Mouse (Mus musculus): ENCODE measurements around the gene Cebpa.

Gene Cebpa

GRCm38 (mm10) chr7:35146269-35146668, 27.2 kb downstream of the Cebpa start:
- DNase-seq (ENCODE audit: low spot score in 2 of 2), result peak; percentile 64 to 73

DNA sequence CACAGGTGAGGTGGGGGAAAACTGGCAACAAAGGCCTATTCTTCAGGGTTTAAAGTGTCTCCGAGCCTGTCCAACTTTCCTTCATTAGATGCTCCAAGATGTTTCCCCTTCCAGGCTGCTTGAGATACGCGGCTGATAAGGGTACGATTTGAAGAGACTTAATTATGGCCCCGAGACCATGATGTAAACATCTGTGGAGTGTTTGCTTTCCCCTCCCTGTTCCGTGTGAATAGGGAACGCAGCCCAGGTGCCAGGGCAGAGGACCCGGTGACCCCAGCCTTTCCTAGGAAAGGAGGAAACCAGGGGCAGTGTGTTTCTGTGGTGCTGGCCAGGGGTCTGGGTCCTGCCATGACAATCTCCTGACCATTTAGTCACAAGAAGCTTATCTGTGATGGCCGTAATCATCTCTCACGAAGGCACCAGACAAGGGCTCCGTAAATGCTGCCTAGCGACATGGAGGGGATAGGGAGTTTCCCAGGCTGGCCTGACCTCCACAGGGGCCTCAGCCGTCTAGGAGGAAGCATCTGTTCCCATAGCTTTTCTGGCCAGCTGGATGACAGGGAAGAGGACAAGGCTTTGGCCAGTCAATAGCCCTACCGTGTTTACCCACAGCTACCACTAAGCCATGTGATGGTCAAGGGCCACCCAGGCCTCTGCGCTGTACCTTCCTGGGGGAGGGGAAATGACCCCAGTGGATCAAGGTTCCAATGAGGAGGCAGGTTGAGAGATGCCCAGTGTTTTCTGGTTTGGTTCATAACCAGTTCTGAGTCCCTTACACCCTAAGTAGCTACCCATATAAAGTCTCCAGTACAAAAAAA, 30.7 kb downstream of the Cebpa start:
- no peak for DNase-seq (ENCODE audit: low spot score in 2 of 2)

DNA sequence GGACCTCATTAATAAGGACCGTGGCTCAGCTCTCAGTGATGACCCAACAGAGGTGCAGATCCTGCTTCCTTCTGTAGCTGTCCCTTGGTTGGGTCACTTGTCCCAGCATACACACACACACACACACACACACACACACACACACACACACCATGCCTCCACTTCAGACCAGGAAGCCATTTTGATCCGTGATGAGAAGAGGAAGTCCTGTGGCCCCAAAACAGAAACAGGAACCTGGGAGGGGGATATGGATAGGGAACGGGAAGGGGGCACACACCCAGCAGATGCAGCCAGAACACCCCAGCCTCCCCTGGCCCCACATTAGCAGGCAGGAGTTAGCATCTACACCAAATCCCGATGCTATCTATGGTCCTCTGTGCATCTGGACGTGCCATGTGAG, 31.8 kb downstream of the Cebpa start:
- DNase-seq (ENCODE audit: low spot score in 2 of 2), result no peak

DNA sequence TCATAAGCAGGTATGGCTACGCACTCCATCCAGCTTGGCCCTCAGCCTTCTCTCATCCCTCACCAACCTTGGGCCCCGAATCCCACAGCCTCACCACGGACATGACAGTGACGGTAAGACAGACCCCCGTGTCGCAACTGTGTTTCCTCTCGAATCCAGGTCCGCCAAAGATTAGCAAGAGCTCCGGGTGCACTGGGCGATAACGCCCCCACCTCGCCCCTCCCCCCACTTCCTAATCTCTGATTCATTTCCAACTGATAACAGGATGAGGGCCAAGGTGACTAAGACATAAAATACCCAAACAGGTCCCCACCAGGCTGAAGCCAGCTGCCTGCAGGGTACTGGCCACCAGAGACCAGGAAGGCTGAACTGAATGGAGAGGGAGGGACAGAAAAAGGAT, 35.4 kb downstream of the Cebpa start:
- no peak for DNase-seq (ENCODE audit: low spot score in 2 of 2)

DNA sequence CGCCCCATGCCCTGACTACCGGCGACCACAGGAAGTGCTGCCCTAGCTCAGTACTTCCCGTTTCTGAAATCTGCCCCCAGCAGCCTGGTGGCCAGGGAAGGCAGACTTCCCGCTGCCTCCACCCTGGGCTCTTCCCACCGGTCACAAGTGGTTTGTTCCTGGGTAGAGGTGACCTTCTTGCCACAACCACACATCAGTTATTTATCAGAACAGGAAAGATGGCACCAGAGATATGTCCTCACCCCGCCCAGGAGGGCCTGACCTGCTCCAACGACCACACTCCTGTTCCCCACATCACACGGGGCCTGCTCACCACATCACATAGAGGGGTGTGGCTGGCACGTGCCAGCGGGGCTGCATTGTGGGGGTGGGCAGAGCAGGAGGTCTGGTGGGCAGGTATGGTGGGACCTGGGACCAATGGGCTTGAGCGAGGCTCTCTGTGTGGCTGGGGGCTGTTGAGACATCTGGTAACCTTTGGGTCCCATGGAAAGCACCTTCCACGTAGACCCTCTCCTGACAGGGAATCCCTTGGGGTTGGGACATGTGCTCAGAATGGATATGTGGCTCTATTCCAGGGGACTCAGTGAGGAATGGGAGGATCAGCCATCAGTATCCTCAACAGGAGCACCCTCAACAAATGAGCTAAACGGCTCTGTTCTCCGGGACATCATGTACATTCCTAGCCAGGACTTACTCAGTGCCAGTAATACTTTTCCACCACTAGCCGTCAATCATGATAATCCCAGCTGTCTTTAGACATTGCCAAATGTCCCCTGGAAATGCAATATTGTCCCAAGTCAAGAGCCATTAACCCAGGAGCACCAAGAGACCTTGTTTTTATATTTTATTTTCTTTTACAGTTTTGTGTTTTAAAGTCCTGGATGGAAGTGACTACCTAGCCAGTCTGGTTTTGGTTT, 37.7 kb downstream of the Cebpa start:
- DNase-seq (ENCODE audit: low spot score in 2 of 2), result no peak

- DNase-seq (ENCODE audit: low spot score in 2 of 2), result no peak
These were observed 38.4 kb downstream of the Cebpa start for GRCm38 (mm10) chr7:35157512-35157911.

- no peak for DNase-seq (ENCODE audit: low spot score in 2 of 2)
These were observed 43.4 kb downstream of the Cebpa start for GRCm38 (mm10) chr7:35162443-35162842.

DNA sequence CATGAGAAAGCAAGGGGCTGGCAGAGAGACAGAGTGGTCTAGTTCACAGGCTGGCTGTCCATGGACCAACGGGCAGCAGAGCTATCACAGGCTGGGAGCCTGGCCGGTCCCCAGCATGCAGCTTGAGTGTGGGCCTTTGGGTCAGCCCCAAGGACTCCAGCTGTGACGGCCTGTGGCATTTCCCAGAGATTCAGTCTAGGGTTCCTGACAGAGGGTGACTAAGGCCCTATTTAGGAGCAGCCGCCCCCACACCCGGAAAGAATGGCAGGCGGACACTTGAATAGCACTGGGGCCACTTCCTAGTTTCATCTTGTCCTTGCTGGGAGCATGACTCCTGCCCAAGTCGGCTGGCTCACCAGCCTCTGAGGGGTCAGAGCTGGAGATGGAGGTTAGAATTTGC, 44.5 kb downstream of the Cebpa start:
- DNase-seq (ENCODE audit: low spot score in 2 of 2), result no peak

GRCm38 (mm10) chr7:35164131-35164530, 45.0 kb downstream of the Cebpa start:
- no peak for DNase-seq (ENCODE audit: low spot score in 2 of 2)

DNA sequence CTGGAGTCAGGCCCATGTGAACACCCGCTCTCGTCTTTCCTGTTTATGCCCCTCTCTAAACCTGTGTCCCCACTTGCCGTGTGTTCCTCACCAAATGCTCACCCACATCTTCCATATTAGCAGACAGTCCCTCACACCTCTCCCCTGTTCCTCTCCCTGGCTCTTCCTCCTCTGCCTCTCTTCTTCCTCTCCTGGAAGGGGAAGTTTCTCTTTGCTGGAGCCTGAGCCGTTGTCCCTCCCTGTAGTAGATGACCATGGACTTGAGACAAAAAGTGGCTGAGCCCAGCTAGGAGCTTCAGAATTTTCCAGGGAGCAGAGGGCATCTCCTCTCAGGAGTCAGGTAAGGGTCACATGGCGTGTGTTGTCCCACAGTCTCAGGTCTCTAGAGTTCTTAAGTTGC, 47.9 kb downstream of the Cebpa start:
- no peak for DNase-seq (ENCODE audit: low spot score in 2 of 2)

DNA sequence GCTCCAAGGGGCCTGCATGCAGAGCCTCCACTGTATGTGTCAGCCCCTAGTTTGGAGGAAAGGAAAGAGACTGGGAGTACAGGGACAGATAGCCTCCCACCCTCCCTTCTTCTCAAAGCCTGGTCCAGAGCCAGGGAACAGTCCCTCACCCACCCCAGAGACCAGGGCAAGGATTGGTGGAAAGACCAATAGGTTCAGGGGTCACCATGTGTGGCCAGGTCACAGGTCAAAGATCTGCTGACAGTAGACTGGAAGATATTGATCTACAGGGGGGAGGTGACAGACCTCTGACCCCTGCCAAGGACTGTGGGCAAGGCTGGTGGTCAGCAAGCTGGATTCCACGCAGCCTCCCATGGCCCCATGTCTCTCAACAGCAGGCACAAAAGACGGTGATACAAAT, 48.8 kb downstream of the Cebpa start:
- no peak for DNase-seq (ENCODE audit: low spot score in 2 of 2)

- DNase-seq (ENCODE audit: low spot score in 2 of 2), result peak; percentile 89 to 92
These were observed 50.2 kb downstream of the Cebpa start for GRCm38 (mm10) chr7:35169341-35169740.

Measured in urinary bladder, postnatal 36 days (tissue).